ENCODE assay signal across 8 mouse cellular contexts in the genomic region with DNA sequence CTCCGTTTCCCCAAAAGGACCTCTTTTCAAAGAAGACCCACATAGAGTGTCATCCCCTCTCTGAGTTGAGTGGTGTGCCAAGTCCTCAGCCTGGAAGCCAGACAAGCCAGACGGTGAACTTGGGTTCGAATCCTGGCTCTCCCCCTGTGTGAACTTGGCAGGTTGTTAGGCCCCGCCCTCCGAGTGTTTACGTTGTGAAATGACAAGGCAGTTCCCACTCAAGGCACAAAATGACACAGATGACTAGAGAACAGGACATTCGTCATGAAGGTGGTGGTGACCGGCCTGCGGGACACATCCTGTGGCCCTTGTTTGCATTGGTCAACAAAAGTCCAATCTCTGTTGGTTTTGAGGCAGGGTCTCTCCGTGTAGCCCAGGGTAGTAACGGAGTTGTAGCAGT. TPM values are rescaled to one million over a fixed set of nuclear protein-coding genes. Genes with fewer than 3 reads are reported as not detected.
DNase-seq lines count a peak whose midpoint lies in the region; ATAC-seq and TF ChIP-seq lines count a peak whose summit lies in the region.

No protein-coding gene starts in this region.

- no peak for ATAC-seq in neural tube, embryonic 11.5 days (ENCODE audit: insufficient read depth, low FRiP score, low TSS enrichment)
- no peak for ATAC-seq in forebrain, embryonic 14.5 days
- no peak for ATAC-seq in liver, postnatal 0 days

- WGBS in neural tube, embryonic 11.5 days = 92% methylated on average over 11 of the region's 11 CpGs
- WGBS in forebrain, embryonic 14.5 days = 83% methylated on average over 11 of the region's 11 CpGs
- 59% methylated on average over 11 of the region's 11 CpGs for WGBS in liver, postnatal 0 days (ENCODE audit: insufficient replicate concordance)

- no peak overlapping the region for H3K4me2 ChIP-seq in neural tube, embryonic 11.5 days (ENCODE audit: low read depth)
- no peak overlapping the region for H3K4me2 ChIP-seq in forebrain, embryonic 14.5 days (ENCODE audit: low read length)
- peak overlapping the region; percentile 92 for H3K4me2 ChIP-seq in liver, postnatal 0 days (ENCODE audit: low read depth, low read length)

- H3K9me3 ChIP-seq in neural tube, embryonic 11.5 days (ENCODE audit: control insufficient read depth, low read length) = no peaks in the 10 kb centered on the region
- H3K9me3 ChIP-seq in forebrain, embryonic 14.5 days (replicated peaks; ENCODE audit: control insufficient read depth, low read length) = no peaks in the 10 kb centered on the region
- H3K9me3 ChIP-seq in liver, postnatal 0 days (ENCODE audit: low read length) = no peaks in the 10 kb centered on the region

- peak; percentile 18 for DNase-seq in neural tube, embryonic 11.5 days (ENCODE audit: low spot score)
- no peak for DNase-seq in neural tube, embryonic 10.5 days (ENCODE audit: extremely low spot score, low spot score)
- peak; percentile 24 for DNase-seq in forebrain, embryonic 14.5 days (ENCODE audit: low spot score)
- peak; percentile 81 for DNase-seq in liver, postnatal 0 days
- peak; percentile 49 to 60 for DNase-seq in spleen, postnatal 14 days (ENCODE audit: low spot score in 2 of 2)
- no peak for DNase-seq in urinary bladder, postnatal 10 days (ENCODE audit: low spot score)
- no peak for DNase-seq in gastrocnemius, postnatal 4 days (ENCODE audit: low spot score in 2 of 2)
- no peak for DNase-seq in urinary bladder, adult 2 months (ENCODE audit: low spot score)

- no peak for TF ChIP-seq CTCF in liver, postnatal 0 days (IDR thresholded peaks at IDR 0.05; ENCODE audit: low read depth)

- peak; percentile 87 for TF ChIP-seq EP300 in liver, postnatal 0 days (IDR thresholded peaks at IDR 0.05; ENCODE audit: low read depth)

- no peak overlapping the region for H3K27ac ChIP-seq in neural tube, embryonic 11.5 days (ENCODE audit: low read depth, low read length)
- H3K27ac ChIP-seq in forebrain, embryonic 14.5 days (ENCODE audit: low read depth, low read length) = no peak overlapping the region
- peak overlapping the region; percentile 99 for H3K27ac ChIP-seq in liver, postnatal 0 days (ENCODE audit: low read depth)

- peaks cover 47% of the 10 kb centered on the region for H3K4me1 ChIP-seq in neural tube, embryonic 11.5 days (ENCODE audit: control insufficient read depth, insufficient read depth, low read length)
- H3K4me1 ChIP-seq in forebrain, embryonic 14.5 days (ENCODE audit: control insufficient read depth, insufficient read depth, low read length) = peaks cover 41% of the 10 kb centered on the region
- peaks cover 77% of the 10 kb centered on the region for H3K4me1 ChIP-seq in liver, postnatal 0 days (ENCODE audit: insufficient read depth)

- H3K36me3 ChIP-seq in neural tube, embryonic 11.5 days (ENCODE audit: control insufficient read depth, insufficient read depth, low read length) = no peaks in the 10 kb centered on the region
- no peaks in the 10 kb centered on the region for H3K36me3 ChIP-seq in forebrain, embryonic 14.5 days (ENCODE audit: control insufficient read depth, insufficient read depth, low read length)
- peaks cover 24% of the 10 kb centered on the region for H3K36me3 ChIP-seq in liver, postnatal 0 days (replicated peaks; ENCODE audit: insufficient read depth, low read length)

- H3K27me3 ChIP-seq in neural tube, embryonic 11.5 days (ENCODE audit: control insufficient read depth, insufficient read depth, low read length) = no peaks in the 10 kb centered on the region
- H3K27me3 ChIP-seq in forebrain, embryonic 14.5 days (replicated peaks; ENCODE audit: control insufficient read depth, insufficient read depth, low read length) = no peaks in the 10 kb centered on the region
- H3K27me3 ChIP-seq in liver, postnatal 0 days (ENCODE audit: insufficient read depth, low read length) = no peaks in the 10 kb centered on the region

- H3K9ac ChIP-seq in neural tube, embryonic 11.5 days (ENCODE audit: low read length) = no peak overlapping the region
- H3K9ac ChIP-seq in forebrain, embryonic 14.5 days (ENCODE audit: low read length) = no peak overlapping the region
- peak overlapping the region; percentile 93 for H3K9ac ChIP-seq in liver, postnatal 0 days (replicated peaks)

- no peak overlapping the region for H3K4me3 ChIP-seq in neural tube, embryonic 11.5 days (ENCODE audit: low read depth, low read length)
- no peak overlapping the region for H3K4me3 ChIP-seq in forebrain, embryonic 14.5 days (ENCODE audit: low read depth, low read length)
- no peak overlapping the region for H3K4me3 ChIP-seq in liver, postnatal 0 days (ENCODE audit: low read depth, low read length)

RNA-seq across cellular contexts. Expression of gene Klf3, which starts 6.7 kb away (rescaled TPM):
- polyA plus RNA-seq in neural tube, embryonic 11.5 days (2014; fragmentation: Nextera tagmentation; extraction: Ambion mirVana) = 34.1 and 36.1 TPM in 2 replicates
- polyA plus RNA-seq in forebrain, embryonic 14.5 days (2014; fragmentation: Nextera tagmentation; extraction: Ambion mirVana) = 19.3 and 24.3 TPM in 2 replicates
- 63.5 and 65.7 TPM in 2 replicates for polyA plus RNA-seq in liver, postnatal 0 days (2015; fragmentation: Nextera tagmentation; extraction: Ambion mirVana)
- 10 to 100 TPM; 50.3 to 59.1 TPM for total RNA-seq in gastrocnemius, postnatal 4 days (2021)
- 55.4 and 59.6 TPM in 2 replicates for polyA plus RNA-seq in urinary bladder, adult 2 months (2012; rRNA removed)

Comparison
In these comparisons a context has a peak if more than half of its experiments do, and no peak if none do; other contexts are left out.
1. DNase-seq: peak in neural tube, embryonic 11.5 days (single experiment), forebrain, embryonic 14.5 days (single experiment), liver, postnatal 0 days (single experiment) and spleen, postnatal 14 days (2 of 2); none in neural tube, embryonic 10.5 days (single experiment), urinary bladder, postnatal 10 days (single experiment), gastrocnemius, postnatal 4 days (0 of 2) and urinary bladder, adult 2 months (single experiment).